Mouse (Mus musculus): ENCODE data around the gene Trex1.

The Trex1 gene

DNA sequence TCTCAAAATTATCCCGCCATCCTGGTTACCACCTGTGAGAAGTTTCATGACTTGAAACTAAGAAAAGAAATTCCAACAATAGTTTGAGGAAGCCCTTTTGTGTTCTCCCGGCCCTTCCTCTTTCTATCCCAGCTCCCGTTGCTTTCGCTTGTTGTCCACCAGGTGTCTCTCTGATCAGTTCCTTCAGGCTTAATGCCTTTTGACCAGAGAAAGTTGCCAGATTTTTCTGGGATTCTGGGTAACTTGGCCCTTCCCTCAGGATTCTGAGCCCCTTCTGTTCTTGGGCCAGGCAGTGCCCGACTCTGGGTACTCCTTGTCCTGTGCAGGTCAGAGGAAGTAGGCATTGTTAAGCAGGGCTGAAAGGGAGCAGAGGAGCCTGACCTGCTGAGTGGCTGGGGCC is 28.5 kb upstream of the Trex1 start:
- DNase-seq (ENCODE audit: low spot score), result no peak

DNA sequence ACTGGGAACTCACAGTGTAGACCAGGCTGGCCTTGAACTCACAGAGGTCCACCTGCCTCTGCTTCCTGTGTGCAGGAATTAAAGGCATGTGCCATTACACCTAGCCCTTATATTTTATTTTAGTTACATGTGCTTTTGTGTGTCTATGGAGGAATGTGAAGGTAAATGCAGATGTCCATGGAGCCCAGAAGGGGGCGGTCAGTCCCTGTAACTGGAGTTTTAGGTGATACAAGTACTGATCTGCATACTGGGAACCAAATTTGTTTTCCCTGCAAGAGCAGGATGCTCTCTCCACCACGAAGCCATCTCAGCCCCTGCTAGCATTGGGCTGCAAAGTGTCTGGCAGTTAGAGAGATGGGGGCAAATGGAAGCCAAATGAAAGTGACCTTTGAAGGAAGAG is 25.4 kb upstream of the Trex1 start:
- DNase-seq (ENCODE audit: low spot score), result no peak

DNA sequence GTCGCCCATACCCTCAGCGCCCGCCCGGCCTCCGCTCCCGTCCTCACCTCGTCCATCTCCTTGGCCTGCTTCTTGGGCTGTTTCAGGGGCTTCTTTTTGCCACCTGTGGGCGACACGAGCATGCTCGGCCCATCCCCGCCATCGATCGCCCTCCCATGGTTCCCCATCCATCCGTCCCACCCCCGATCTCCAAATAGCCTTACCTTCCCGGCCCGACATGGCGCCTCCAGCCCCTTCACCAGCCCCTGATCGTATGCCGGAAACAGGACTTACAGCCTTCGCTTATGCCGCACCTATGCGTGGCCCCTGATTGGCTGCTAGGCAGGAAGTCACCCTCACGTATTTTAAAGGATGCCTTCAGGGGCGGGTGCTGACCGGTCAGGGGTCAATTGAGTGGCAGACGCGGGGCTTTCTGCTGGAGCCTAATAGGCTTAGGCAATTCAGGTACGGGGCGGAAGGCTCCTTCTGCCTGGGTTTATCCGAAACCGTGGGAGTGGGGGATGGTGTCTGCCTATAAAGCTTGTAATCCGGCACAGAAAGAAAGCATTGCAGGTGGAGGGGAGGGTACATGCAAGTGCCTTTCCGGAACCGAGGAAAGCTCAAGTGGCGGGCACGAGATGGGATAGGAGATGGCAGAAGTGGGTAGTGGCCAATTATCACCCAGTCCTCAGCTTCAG is 22.7 kb upstream of the Trex1 start, which contains the start of the genes Ccdc51 and Tma7:
Gene Ccdc51 (plus strand): TSS at position 370 of the 677 bp plus-strand sequence.
Gene Tma7 (minus strand): TSS at position 464 of the 677 bp plus-strand sequence.
- DNase-seq (ENCODE audit: low spot score), result no peak

DNA sequence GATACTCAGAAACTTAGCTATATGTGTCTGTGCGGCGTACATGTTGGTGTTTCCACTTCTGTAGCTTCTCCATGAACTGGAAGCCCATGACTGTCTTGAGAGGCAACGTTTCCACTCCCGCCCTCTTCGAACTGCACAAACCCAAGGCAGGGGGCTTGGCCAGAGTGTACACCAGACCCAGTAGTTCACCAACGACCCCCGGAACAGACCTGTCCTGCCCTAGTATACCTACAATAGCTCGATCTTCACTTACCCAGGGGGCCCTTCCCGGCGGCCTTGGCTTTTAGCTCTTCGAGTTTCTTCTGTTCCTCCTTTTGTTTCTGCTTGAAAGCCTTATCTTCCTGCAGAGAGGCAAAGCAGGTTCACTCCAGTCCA is 22.2 kb upstream of the Trex1 start:
- DNase-seq (ENCODE audit: low spot score), result no peak

DNA sequence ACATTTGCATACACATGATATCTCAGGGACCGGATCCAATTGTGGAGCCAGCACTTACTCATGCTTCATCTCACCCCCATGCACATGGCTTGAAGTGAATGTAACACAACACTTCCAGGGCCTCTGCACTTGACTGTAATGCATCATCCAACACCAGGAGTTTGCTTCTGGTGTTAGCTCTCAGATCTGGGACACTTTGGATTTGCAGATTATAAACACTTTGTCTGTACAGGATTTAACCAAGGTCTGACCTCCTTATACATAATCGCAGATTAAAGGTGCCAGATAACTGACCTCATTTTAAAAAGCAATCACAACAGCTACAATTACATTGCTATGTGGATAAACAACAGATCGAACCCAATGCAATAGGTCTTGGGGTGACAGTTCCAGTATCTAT is 21.0 kb upstream of the Trex1 start:
- no peak for DNase-seq (ENCODE audit: low spot score)

DNA sequence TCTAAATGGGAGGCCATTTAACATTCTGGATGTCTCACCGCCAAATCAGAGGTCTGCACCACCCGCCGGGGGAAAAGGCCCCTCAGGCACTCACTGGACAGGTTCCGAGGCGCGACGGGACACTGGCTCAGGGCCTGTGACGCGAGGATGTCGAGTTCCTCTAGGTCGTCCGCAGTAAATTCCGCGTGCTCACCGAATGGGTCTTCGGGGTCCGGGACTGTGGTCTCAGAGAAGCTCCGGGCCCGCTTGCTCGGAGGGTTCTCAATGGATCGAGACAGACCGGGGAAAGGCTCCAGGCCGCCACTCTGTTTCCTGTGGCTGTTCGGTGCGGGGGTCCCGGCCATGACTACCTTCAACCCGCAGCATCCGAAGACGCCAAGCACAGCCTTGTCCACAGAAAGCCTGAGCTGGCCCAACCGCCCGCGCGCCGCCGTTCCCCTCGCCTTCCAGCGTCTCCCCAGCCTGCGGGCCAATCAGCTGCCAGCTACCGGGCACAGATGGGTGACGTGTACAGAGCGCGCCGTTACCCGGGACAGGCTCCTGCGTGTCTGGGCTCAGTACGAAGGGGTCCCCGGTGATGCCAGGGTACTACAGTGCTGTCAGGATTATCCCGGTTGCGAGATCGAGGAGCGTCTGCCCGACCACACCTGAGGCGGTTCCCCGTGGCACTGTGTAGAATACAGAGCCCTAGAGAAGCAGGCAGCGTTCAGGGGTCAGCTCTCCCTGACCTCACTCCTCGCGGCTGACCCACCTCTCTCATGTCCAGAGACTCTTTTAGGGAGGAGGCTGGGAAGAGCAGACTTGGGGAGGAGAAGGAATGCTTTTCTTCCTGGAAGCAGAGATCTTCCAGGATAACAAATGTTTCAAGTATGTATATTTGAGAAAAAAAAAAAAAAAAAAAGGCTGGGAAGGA is 14.4 kb upstream of the Trex1 start, which contains the start of gene Atrip:
Gene Atrip (minus strand): TSS at position 464 of the 913 bp plus-strand sequence.
- DNase-seq (ENCODE audit: low spot score), result peak; percentile 66

DNA sequence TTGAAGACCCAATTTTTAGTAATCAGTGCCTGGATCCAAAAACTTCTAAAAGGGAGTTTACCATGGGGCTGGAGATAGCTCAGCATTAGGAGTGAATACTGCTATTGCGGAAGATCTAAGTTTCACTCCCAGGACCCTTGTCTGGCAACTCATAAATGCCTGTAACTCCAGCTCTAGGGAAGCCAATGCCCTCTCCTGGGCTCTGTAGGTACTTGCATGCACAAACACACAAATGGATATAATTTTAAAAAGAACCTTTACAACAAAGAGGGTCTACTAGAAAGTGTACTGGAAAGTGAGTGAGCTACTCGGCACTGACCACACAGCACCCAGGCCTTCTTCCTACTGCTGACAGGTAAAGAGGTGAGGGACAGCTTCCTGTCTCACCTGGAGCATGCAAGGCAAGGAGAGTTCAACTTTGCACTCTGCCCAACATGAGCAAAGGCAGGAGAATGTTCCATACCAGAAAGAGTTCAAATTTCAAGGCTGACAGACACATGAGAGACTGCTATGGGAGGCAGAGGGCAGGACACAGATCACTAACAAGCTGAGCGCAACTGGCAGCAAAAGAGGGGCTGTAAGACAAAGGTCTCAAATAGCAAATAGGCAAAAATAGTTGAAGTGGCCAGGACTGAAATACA is 8.7 kb upstream of the Trex1 start:
- DNase-seq (ENCODE audit: low spot score), result no peak

DNA sequence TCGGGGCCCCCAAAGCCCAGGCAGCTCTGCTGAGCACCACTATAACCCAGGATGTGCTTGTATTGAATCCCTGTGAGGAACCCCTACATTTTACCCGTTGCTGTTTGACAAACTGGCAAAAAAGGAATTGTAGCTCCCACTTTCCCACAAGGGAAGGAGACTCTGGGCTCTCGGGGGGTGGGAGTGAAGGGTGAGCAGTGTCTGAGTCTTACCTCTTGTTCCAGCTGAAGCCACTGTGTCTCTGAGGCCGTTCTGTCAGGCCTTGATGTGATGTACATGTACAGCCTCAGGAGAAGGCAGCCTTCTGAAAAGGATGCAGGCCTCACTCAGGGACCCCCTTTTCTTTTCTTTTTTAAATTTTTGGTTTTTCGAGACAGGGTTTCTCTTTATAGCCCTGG is 1.4 kb upstream of the Trex1 start:
- no peak for DNase-seq (ENCODE audit: low spot score)

DNA sequence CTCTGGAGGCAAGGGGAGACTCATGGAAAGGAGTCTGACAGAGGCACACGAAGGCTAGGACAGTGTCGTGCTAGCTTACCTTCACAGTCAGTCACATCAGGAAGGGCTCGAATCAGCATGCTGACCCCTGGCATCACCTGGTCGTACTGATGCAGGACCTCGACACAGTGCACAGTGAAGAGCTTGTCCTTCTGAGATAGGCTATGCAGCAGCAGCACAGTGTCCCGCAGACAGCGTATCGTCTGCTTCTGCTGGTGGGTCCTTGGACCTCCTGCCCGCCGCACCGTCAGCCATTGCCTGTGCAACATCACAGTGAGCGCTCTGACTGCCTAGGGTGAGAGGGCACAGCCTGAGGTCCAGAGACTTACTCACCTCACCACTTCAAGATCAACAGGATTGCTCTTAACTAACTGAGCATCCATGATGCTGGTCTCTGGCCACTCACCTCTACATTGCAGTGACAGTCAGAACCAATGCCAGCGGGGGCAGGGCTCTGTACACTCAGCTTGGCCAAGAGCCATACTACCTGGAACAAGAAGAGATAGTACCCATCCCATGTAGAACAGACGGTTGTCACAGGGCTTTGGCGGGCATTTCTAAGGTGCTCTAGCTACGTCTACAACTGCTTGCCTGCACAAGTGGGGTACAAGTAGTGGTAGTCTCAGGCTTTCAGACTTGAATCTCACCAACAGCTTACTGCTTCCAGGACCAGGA is 807 bp upstream of the Trex1 start:
- DNase-seq (ENCODE audit: low spot score), result no peak

DNA sequence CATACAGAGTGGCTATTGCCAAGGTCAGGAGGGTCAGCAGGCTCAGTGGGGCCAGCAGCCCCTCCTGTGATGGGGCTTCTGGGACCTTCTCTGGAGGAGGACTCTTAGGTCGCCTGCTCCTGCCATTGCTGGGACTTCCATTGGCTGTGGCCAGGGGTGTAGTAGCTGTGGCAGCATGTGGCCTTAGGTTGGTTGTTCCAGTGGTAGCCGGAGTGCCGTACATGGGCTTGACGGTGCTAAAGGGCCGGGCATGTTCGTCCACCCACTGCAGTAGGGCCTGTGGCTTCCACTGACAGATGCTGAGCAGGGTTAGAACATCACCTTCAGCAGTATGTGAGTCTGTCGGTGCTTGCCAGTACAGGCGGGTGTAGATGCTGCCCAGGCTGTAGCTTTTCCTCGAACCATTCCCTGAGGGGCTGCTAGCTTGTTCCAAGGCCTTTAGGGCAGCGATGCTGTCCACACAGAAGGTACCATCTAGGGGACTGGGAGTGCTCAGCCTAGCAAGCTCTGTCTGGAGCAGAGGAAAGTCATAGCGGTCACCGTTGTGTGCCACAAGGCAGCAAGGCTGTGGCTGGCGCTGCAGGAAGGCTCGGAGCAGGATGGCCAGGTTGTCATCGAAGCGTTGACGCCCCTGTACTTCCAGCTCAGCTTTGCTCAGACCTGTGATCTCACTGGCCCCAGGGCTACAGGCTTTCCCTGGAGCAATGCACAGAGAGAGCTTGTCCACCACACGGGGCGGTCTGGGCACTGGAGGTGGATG is 1.3 kb downstream of the Trex1 start:
- DNase-seq (ENCODE audit: low spot score), result no peak

DNA sequence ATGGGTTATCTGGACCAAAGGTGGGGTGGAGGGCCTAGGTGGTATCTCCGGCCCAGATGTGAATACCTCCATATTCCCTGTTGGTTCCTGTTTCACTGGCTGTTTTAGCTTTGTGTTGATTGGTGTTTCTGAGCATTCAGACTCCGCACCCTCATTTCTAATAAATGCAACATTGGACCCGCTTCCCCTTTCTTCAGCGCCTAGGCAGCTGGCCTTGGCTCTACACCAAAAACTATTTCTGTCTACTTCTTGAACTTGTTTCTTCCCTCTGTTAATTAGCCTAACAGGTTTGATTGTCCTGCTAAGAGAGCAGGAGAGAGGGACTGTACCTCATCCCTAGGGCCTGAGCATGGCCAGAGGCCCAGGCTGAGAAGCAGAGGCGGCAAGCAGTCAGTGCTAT is 2.0 kb downstream of the Trex1 start:
- no peak for DNase-seq (ENCODE audit: low spot score)

DNA sequence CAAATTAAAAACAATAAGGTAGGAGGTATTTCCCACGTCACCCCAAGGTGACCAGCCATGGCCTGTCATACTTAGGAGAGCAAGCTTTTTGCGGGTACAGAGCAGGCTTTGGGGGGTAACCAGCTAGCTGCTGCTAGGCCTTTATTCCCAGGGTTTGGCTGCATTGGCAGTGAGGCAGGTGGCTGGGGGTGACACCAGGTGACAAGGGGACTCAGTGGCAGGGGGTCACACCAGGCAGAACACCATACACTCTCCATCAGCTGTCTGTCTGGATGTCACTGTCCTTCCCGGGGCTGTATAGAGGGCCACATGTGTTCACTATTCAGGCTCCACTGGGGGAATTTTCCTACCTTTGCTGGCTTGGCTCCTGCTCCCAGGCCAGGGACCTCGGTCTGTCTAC is 2.6 kb downstream of the Trex1 start:
- DNase-seq (ENCODE audit: low spot score), result no peak

DNA sequence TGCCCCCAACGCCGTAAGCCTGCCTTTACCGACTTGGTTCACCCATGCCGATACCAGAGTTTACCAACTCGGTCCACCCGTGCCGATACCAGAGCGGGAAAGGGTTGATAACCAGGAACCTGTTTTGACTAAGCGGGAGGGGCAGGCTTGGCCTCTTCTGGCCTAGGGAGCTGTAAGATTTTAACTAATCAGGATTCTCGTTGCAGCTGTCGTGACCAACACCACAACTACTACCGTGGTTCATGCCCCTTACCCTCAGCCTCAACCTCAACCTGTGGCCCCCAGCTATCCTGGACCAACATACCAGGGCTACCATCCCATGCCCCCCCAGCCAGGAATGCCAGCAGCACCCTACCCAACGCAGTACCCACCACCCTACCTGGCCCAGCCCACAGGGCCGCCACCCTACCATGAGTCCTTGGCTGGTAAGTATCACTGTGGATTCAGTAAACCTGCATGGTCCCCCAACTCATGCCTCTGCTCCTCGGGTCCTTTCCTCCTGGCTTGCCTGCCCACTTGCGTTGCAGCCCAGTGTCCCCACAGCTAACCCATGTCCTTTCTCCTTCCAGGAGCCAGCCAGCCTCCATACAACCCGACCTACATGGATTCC is 3.3 kb downstream of the Trex1 start:
- DNase-seq (ENCODE audit: low spot score), result no peak

DNA sequence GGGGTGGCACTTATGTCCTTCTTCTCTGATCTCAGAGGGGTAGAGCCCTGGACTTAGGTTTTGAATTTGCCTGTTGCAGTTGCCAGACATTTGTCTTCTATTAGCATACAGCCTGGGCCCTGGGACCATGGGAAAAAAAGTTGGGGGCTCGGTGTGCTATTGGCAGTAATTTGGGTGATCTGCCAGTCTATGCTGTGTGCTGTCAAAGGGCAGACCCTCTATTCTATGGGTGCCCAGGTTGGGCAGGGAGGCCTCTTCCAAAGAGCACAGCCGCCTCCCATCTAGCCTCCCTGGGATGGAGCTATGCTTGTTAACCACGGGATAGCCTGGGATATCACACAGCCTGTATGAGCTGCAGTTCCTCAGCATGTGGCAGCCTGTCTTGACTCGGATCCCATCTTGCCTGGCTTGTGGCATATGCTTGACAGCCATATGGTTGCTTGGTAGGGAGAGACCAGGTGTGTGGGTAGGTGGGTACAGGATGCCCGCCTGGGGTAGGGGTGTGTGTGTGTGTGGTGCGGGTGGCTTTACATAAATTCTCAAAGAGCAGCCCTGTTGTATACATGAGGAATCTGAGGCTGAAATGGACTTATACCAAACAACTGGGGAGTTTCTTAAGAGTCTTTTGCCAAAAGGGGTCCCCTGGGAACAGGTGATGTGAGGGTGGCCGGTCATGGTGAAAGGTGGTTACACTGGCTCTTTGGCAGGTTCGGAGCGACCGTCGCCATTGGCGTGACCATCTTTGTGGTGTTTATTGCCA is 4.1 kb downstream of the Trex1 start:
- DNase-seq (ENCODE audit: low spot score), result no peak

DNA sequence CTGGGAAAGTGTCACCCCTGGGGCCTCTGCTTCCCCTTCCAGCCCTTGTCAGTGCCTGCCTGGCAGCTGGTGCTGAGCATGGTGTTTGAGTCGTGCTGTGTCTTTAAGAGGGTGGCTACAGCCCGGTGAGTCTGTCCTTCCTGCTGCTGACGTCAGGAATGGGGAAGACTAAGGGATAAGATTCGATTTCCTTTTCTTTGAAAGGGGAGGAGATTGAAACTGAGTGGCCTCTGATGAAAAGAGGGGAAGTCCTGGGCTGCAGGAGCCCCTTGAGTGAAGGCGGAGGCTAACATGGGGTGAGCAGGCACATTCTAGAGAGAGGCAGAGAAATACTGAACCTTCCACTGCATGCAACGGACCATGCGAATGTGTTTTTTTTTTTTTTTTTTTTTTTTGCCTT is 4.8 kb downstream of the Trex1 start:
- no peak for DNase-seq (ENCODE audit: low spot score)

DNA sequence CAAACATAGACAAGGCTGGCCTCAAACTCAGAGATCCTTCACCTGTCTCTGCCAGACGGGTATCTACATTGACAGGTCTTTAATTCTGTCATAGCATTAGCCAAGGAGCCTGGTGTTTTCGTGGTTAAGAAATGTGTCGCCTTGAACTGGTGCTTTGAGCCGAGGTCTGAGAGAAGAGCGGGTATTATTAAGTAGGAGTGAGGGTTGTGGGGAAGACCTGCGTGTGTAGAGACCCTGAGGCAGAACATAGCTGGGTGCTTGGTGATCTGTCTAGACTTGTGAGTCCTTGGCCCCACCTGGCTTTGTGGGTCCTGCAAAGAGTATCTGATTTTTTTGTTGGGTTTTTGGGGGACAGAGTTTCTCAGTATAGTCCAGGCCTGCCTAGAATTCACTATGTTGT is 5.7 kb downstream of the Trex1 start:
- no peak for DNase-seq (ENCODE audit: low spot score)

DNA sequence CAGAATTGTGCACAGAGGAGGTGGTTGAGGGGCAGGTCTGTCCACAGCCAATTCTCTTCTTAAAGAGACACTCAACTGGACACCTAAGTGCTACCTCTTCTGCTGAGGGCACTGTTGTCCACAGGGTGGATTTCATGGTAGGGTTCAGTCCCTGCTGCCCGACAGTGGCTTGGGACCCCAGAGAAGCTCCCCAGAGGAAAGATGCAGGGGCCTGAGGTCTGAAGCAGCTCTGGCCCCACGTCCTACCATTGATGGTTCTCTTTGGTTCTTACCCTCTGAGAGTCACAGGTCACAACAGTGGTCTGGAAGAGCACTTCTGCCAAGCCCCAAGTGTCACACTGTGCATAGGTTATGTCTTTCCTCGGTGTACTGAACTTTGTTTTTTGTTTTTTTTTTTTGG is 6.2 kb downstream of the Trex1 start:
- no peak for DNase-seq (ENCODE audit: low spot score)

DNA sequence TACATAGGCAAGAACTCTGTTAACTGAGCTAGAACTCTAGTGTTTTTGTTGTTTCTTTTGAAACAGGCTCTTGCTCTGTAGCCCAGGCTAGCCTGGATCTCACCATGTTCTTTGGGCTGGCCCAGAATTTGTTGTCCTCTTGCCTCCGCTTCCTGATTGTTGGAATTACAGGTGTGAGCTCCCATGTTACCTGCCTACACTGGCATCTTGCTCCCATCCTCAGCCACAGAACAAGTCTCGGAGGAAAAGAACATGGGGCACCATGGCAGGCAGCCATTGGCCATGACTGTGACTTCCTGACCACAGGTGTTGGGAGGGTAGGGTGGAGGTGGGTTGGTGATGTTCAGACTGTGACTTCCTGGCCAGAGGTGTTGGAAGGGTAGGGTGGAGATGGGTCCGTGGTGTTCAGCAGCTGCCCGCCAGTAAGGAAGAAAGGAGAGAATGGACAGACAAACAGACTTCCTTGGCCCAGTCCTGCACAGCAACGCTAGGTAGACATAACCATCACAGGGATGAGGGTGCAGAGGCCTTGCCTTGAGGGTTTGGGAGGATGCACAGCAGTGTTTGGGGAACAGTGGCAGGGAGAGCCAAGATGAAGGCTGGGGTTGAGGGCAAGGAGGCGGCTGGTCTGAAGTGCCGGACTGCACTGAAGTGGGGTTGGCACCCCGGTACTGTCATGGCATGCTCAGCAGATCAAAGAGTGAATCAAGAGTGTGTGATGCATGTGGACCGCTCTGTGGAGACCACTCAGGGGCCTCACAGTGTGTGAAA is 6.9 kb downstream of the Trex1 start:
- DNase-seq (ENCODE audit: low spot score), result no peak
